Mouse (Mus musculus): ENCODE results near the gene Apbb1.

Gene Apbb1

DNA sequence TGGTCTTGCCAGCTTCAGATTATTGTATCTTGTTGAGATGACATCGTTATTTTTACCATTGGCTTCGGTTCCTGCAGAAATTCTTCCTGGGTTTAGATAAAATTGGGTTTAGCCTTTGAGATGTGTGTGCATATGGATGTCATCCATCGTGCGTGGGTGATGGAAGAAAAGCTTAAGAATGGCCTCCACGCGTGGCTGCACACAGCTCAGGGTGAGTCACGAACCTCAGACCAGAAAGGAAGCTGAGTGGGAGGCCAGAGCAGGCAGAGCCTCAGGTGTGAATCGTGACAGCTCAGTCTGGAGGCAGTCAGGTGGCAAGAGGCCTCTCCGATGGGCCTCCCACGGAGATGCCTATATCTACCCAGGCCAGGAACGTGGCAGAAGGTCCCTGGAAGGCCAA, 62.1 kb downstream of the Apbb1 start:
- no peak for DNase-seq

DNA sequence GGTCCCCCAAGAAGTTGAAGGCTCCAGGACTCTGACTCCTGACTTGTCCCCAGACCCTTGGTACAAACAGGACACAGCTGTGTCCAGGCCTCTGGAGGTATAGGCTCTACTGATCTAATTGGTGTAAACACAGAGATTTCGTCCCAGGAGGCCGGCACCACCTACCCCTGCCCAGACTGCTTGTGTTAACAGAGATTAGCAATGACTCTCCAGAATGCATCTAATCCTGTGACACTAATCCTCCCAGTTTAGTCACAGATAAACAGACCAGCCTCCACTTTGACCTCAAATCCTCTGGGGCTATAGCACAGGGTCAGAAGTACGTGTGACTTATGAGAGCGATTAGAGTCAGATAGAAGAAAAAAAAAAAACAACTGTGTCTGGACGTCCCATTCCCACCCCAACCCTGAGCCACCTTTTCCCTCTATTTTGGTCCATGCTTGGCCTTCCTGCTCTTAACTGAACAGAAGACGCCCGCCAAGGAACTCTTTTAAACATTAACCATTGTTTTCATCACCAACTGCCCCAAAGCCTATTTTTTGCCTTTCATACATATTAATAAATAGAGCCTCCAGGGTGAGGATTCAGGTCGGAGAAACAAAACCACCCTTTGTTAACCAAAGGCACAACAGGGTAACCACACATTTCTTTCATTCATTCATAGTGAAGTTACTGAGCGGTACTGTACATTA, 64.6 kb downstream of the Apbb1 start:
- peak; percentile 75 for DNase-seq

DNA sequence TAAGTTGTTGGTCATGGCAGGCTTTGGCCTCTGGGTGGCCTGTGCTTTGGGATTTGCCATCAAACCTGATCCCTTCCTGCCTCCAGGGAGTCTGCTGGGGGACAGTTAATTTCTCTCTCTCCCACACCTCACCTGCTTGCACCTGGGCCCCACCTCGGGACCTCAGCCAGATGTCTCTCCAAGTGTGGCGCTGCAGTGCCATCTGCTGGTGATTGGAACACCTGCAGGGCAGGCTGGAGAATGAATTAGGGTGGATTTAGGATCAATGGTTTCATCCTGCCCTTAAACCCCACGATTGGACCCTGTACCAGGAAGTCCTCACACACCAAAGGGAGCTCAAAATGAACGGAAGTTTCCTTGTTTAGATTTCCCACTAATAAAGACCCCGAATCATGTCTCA, 66.3 kb downstream of the Apbb1 start:
- DNase-seq = peak; percentile 66

DNA sequence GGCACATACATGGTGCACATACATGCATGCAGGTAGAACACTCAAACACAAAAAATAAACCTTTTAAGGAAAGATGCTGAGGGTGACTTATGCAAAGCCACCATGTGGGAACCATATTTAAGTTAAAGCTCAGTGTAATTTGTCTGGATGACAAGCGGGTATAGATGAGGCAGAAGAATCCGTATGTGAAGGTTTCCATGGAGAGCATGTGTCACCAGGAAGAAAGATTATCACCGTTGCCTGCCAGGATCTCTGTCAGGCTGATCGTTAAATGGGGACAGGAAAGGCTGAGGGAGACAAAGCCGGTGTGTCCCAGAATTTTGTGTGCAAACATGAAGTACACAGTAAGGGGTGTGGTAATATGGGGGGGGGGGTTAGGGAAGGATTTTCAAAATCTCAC, 66.9 kb downstream of the Apbb1 start:
- no peak for DNase-seq

DNA sequence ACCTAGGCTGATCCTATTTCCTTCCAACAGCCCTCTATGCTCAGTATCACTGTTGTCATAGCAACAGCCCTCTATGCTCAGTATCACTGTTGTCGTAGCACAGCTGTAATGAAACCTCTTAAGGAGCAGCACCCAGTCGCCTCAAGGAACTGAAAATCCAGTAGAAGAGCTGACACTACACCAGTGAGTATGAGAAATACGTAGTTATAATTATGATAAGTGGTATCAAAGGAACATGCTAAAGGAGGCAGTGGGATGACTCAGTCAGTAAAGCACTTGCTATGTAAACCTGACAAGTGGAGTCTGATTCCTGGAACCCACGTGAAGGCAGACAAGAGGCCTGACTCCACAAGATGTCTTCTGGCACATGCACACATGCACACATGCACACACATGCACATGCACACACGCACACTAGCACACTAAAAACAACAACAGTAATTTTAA, 67.6 kb downstream of the Apbb1 start:
- peak; percentile 22 for DNase-seq

DNA sequence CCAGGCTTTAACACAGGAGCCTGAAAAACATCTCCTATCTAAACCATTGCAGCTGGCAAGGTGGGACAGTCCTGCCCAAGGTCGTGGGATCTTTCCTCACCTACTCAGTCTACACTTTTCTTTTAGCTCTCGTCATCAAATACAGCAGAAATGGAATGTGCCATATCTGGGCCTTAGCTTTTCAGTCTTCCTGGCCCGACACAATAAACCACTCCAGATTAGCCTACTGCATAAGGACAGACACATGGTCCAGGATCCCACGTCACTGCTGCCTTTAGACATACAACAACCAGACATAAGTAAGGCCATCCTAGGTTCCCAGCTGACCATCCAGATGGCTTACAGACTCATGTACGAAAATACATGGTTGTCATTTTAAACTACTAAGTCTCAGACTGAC, 71.3 kb downstream of the Apbb1 start:
- DNase-seq = no peak
